Mouse (Mus musculus): Measurements from ENCODE around the gene Glra3.

Glra3 gene

DNA sequence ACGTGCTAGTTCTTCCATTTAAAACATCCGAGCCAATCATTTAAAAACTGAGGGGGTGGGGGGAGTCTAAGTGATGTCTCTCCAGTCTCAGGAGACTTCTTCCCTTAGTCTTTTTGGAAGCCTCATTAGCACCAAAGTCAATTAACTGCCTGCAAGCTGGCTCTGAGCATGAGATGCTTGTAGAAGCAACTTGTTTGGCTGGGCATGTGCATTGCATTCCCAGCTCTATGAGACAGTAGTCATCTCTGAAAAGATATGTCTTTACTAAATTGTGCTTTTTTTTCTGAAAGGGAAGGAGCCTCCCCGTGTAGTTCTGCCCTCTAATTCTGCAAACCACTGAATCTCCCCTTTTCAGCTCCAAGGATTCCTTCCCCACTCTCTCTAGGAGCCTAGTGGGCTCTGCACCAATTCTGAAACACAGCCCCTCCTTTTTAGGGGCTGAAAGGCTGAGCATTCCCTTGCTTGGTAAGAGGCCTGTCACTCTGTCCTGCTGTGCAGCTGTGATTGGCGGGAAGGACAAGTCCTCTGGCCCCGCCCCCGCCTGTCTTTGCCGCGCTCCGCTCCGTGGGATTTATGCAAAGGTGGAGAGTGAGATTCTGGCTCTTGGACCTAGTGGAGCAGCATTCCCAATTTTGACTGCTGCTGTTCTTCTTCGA lies at the start of gene Glra3:
Gene Glra3 (plus strand): TSS at position 591 of the 656 bp plus-strand sequence.
- DNase-seq (ENCODE audit: low read depth): no peak

DNA sequence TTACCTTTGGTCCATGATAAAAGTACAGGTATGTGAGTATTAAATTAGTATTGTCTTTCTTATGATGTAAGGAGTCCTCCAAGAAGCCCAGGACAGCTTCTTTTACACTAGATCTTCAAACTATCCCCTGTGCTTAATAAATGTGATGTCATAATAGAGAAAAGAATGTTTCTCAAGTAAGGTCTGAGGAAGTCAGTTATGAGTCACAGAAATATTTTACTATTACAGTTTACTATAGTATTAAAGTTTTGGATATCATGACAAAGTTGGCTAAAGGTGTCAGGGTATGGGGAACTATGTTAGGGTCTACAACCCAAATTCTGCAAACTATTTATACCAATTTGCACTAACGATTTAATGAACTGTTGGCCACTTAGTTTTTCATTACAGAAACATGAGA lies 33.4 kb upstream of the Glra3 start, which contains the start of gene Adam29:
Gene Adam29 (minus strand): TSS at position 101 of the 400 bp plus-strand sequence.
- DNase-seq (ENCODE audit: low read depth): no peak

DNA sequence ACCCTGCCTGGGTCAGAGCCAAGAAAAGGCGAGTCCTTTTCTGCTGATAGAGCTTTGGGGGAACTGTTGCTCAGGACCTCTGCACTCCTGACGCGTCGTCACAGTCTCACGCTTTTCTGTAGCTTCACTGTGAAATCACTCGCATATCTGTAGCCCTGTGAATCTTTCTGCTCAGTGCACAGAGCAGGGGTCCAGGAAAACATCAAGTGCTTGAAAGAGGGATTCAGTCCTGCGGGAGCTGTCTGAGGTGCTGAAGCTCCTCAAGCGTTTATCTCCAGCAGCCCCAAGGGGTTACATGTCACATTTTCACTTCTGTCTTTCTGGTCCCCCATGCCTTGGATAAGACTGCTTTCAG lies 243 bp downstream of the Glra3 start:
- no peak for DNase-seq (ENCODE audit: low read depth)

DNA sequence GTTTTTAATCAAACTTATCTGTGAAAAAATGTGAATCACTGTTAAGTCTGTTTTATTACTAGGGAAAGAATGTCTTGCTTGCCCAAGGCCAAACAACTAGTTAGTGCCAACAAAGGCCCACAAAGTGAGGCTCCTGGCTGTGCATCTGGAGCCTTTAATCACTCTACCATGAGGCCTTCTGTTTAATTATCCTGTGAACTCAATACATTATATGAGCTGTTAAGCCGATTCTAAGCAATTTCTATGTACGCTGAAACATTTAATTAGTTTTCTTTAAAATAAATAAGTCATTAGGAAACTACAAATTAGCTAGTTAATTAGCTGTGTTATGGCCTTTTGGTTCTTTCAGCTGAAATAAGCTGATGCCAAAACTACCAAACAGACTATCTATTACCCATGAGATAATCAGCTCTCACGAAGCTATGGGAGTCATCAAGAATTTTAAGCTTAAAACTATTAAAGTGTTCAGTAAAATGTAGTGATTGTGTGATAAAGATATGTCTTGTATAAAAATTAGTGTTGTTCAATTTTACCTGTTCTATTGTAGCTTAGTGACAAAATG lies 24.6 kb downstream of the Glra3 start:
- no peak for DNase-seq (ENCODE audit: low read depth)

DNA sequence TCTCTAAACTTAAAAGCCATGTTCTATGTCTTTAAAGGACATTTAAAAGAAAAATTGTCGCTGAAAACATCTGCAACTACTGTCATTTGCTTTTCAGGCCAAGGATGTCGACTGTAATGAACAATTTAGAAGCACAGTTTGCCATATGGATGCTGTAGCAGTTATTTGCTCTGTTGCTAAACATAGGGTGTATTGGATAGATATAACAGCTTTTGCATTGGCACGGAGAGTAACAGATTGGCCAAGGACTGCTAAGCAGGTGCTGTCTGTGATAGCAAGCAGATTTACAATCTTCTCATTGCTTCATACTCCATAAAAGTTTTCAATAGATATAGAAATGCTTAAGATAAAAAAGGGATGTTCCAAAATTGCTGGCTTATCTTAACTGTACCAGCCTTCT lies 57.6 kb downstream of the Glra3 start:
- DNase-seq (ENCODE audit: low read depth): no peak

DNA sequence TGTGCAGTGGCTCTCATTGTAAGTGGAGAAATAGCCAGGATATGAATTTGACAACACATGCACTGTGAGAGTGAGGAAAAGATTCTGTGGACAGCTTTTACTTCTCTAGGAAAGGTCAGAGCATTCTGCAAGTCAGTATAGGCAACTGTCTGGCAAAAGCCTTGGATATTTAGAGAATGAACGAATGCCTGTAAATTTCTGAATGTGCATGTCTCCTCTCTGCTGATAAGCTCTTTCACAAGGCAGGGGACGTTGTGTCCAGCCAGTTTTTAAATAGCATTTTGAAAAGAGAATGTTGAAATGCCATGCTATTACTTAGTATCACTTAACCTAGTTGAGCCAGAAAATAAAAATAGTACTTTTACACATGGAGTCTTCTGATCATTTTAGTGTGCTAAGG lies 114.1 kb downstream of the Glra3 start:
- no peak for DNase-seq (ENCODE audit: low read depth)

DNA sequence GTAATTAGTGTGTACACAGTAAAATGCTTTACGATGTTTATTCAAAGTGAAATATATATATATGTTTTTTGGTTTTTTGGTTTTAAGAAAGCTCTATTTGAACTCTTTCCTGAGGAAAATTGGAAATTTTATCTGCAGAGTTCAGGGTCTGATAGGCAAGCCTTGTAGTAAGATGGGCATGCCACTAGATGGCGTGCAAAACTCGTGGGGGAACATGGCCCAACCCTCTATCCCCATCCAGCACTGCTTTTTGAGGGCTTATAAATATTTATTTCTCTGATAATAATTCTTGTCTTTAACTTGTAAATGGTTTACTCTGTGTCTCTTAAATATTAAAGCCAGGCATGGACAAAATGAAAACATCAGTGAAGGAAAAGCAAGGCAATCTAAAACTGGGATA lies 122.8 kb downstream of the Glra3 start:
- DNase-seq (ENCODE audit: low read depth): peak; percentile 4

DNA sequence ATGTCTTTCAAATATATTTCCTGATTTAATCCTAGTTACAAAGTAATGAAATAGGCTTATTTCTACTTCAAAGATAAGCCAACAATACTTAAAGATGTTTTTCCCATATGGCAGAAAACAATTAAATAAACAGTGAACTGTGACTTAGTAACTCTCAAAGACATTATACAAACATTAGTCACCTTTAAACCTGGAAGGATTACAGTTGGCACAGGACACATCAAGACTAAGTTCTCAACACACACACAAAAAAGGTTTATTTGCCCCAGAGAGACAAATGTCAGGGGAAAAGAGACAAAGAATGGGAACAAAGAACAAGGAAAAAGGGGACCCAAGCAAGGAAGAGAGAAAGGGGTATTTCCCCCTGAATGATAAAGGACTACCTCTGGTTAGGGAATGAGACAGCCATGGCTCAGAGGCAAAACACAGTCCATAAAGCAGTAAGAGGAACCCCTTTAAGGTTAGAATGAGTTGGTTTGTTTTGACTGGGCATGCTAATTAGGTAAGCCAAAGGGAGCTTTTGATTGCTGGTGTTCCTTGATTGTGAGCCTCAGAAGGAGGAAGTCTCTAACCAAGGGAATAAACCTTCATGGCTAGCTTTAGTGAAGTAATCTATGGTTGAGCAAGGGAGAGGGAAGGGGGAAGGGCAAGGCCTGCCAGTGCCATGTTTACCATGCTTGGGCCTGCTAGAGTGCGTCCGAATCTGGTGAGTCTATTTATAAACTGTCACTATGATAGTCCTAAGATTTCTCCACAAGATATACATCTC lies 130.4 kb downstream of the Glra3 start:
- no peak for DNase-seq (ENCODE audit: low read depth)

DNA sequence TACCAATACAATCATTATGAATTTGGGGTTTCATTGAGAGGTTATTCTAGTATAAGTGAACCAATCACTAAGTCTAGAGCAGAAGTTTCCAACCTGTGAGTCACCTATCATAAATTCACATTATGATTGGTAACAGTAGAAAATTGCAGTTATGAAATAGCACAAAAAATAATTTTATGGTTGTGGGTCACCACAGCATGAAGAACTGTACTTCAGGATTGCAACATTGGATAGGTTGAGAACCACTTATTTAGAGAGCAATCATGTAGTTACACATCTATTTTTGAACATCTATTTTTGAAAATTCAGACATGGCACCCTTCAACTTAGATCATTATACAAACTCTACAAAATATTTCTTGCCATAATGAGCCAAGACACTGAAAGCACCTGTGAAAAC lies 143.4 kb downstream of the Glra3 start:
- no peak for DNase-seq (ENCODE audit: low read depth)

DNA sequence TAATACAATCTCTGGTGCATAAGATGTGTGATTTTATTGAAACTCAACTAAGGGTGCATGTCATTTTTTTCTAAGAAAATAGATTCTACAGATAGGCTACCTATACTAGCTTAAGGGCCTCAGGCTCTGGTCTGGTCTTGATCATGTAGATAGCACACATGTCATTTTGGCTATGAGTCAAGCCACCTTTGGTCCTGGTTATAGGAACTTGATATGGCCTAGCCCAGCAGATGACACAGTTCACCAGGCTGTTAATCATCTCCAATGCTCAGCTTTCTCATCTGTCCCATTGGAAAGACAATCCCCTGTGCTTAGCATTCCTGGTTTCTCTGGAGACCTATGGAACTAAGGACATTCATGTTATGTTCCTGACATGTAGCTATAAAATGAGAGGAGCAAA lies 154.1 kb downstream of the Glra3 start:
- DNase-seq (ENCODE audit: low read depth): no peak

DNA sequence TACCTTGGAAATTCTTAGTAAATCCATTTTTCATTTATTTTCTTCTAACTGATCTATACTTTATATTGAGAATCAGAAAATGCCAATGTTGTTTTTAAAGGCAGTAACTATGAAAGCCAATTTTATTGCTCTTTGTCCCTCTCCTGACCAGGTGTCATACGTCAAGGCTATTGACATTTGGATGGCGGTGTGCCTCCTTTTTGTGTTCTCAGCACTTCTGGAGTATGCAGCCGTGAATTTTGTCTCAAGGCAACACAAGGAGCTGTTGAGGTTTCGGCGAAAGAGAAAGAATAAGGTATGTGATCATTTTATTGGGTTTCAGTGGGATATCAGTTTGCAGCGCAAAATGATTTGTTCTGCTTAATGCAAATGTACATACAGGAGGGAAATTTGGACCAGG lies 170.0 kb downstream of the Glra3 start:
- DNase-seq (ENCODE audit: low read depth): no peak

DNA sequence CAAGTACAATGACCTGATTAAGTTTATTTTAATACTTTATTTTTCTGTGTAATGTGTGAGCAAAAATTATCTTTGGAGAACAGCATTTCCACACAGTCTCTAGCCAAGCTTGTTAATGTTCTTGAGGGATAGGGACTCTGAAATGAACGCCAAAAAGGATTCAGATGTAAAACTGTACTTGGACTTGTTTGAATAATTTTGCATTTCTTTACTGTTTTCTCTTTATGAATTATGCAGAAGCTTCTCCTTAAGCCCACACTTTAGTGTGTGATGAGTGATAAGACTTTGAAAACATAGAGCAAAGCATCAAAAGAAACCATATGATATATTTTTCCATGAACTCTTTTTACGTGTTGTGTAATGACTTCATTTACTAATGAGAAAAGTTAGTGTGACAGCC lies 189.1 kb downstream of the Glra3 start:
- DNase-seq (ENCODE audit: low read depth): no peak

DNA sequence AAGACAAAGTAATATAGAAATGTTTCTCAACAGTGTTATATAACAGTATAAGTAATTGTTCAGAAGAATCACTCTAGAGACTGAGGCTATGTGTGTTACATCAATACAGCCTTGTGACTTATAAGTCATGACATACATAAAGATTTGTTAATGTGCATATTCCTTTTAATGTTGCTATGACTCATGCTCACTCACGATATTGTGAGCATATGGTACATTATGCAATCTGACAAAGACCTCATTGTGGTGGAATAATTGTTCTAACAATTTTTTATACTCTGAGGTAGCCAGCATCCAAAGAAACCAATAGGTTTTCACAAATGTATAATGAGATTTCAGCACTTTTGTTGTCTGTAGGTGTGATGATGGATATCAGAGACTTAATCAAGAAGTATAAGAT lies 210.4 kb downstream of the Glra3 start:
- DNase-seq (ENCODE audit: low read depth): no peak

DNA sequence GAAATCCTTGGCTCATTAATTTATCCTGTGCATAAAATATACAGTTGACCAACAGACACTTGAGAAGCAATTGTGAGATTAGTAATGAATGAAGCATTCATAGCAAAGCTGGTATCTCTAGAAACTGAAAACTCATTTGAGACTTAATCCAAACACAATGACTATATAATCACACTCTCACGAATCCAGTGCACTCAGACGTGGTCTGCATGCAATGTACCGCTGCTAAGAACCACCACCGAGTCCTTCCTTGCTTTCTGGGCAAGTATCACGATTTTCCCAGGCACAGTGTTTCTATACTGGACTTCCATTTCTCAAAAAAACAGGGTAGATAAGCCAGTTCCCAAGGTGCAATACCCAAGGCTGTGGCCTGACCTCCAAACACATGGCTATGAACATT lies 211.3 kb downstream of the Glra3 start:
- DNase-seq (ENCODE audit: low read depth): no peak

DNA sequence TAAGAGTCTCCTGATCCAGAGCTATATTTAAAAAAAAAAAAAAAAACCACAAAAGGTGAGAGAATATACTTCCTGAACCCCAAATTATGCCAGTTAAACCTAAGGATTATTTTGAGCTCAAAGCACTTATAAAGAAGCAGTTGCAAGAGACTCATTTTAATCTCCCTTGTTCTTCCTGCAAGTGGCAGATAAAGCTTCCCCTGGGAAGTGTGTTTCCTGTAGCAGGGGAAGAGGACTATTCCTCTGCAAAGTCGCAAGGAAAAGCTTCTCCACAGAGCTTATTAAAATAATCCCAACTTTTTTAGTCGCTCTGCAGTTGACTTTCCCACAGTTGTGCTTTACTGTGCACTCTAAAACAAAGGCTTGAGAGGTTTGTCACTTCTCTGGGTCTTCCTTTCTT lies 218.7 kb downstream of the Glra3 start:
- DNase-seq (ENCODE audit: low read depth): no peak
